Comparison of ENCODE assay signal across 21 mouse cellular contexts in genomic region chrX:95077013-95077699, GRCm38 (mm10). TPM values are rescaled to one million over a fixed set of nuclear protein-coding genes. Genes with fewer than 3 reads are reported as not detected.
DNase-seq lines count a peak whose midpoint lies in the region; ATAC-seq and TF ChIP-seq lines count a peak whose summit lies in the region.
"Had no signal": no experiment of that assay in that cellular context is flagged by ENCODE, and none has a peak within 500 bp of the region (broad histone marks: within the 10 kb centered on the region; RNA-seq: fewer than 3 reads in every experiment).

No protein-coding gene starts in this region.

- ATAC-seq in liver, embryonic 12.5 days = no peak
- ATAC-seq in intestine, postnatal 0 days = no peak
- ATAC-seq: midbrain, embryonic 15.5 days had no signal

- H3K36me3 ChIP-seq in liver, adult 2 months (ENCODE audit: control insufficient read depth, insufficient read depth, low read length) = no peaks in the 10 kb centered on the region
- no peaks in the 10 kb centered on the region for H3K36me3 ChIP-seq in liver, embryonic 12.5 days
- H3K36me3 ChIP-seq in C2C12 (ENCODE audit: control insufficient read depth, insufficient read depth) (no peaks in the 10 kb centered on the region), MEL (ENCODE audit: control insufficient read depth in 1 of 2, insufficient read depth in 2 of 2, low read length in 2 of 2) (no peaks in the 10 kb centered on the region)
- no peaks in the 10 kb centered on the region for H3K36me3 ChIP-seq in intestine, postnatal 0 days (ENCODE audit: control insufficient read depth, insufficient read depth)
- H3K36me3 ChIP-seq: embryonic facial prominence, embryonic 10.5 days; forebrain, embryonic 12.5 days; hindbrain, embryonic 15.5 days; limb, embryonic 12.5 days; liver, embryonic 15.5 days; midbrain, embryonic 15.5 days had no signal

- TF ChIP-seq POLR2A in liver, adult 2 months (IDR thresholded peaks at IDR 0.05; ENCODE audit: extremely low read depth, insufficient read depth, low read length) = no peak
- no peak for TF ChIP-seq POLR2A in MEL (IDR thresholded peaks at IDR 0.05; ENCODE audit: control insufficient read depth in 1 of 2, insufficient read depth in 1 of 2, low read depth in 1 of 2, low read length in 2 of 2, poor library complexity in 1 of 2)

- H3K4me3 ChIP-seq in liver, adult 2 months (ENCODE audit: insufficient read depth, low read depth, low read length) = no peak overlapping the region
- no peak overlapping the region for H3K4me3 ChIP-seq in liver, embryonic 12.5 days
- H3K4me3 ChIP-seq in C2C12 (ENCODE audit: insufficient read depth, poor library complexity, severe bottlenecking) (no peak overlapping the region), MEL (ENCODE audit: control insufficient read depth in 1 of 2, insufficient read depth in 1 of 2, low read depth in 2 of 2, low read length in 2 of 2) (no peak overlapping the region)
- H3K4me3 ChIP-seq in intestine, postnatal 0 days (ENCODE audit: low read depth, low read length) = no peak overlapping the region
- H3K4me3 ChIP-seq: embryonic facial prominence, embryonic 10.5 days; forebrain, embryonic 12.5 days; hindbrain, embryonic 15.5 days; limb, embryonic 12.5 days; liver, embryonic 15.5 days; megakaryocyte, embryonic 14.5 days; midbrain, embryonic 15.5 days had no signal

- H3K27ac ChIP-seq in liver, adult 2 months (replicated peaks; ENCODE audit: insufficient read depth, low read depth, low read length) = no peak overlapping the region
- H3K27ac ChIP-seq in liver, embryonic 12.5 days = no peak overlapping the region
- H3K27ac ChIP-seq in MEL (ENCODE audit: control insufficient read depth, low read depth, low read length) = no peak overlapping the region
- H3K27ac ChIP-seq in intestine, postnatal 0 days (ENCODE audit: low read depth, low read length) = no peak overlapping the region
- H3K27ac ChIP-seq: embryonic facial prominence, embryonic 10.5 days; forebrain, embryonic 12.5 days; hindbrain, embryonic 15.5 days; limb, embryonic 12.5 days; liver, embryonic 15.5 days; midbrain, embryonic 15.5 days had no signal

- 45% methylated on average over 9 of the region's 9 CpGs for WGBS in liver, adult 2 months
- 38% methylated on average over 9 of the region's 9 CpGs for whole genome bisulfite sequencing in liver, embryonic 12.5 days (ENCODE audit: insufficient replicate concordance)
- 79% methylated on average over 9 of the region's 9 CpGs for WGBS in intestine, postnatal 0 days

- no peak overlapping the region for H3K4me2 ChIP-seq in liver, embryonic 12.5 days
- no peak overlapping the region for H3K4me2 ChIP-seq in intestine, postnatal 0 days (replicated peaks; ENCODE audit: low read depth)
- H3K4me2 ChIP-seq: forebrain, embryonic 12.5 days; heart, embryonic 11.5 days; hindbrain, embryonic 15.5 days; limb, embryonic 12.5 days; liver, embryonic 15.5 days; midbrain, embryonic 15.5 days had no signal

- no peak overlapping the region for H3K9ac ChIP-seq in liver, adult 2 months (ENCODE audit: low read depth, low read length)
- H3K9ac ChIP-seq in liver, embryonic 12.5 days = no peak overlapping the region
- no peak overlapping the region for H3K9ac ChIP-seq in MEL (ENCODE audit: control insufficient read depth, low read depth, low read length, poor library complexity, severe bottlenecking)
- H3K9ac ChIP-seq in intestine, postnatal 0 days (ENCODE audit: low read depth, low read length) = no peak overlapping the region
- H3K9ac ChIP-seq: forebrain, embryonic 12.5 days; hindbrain, embryonic 15.5 days; limb, embryonic 12.5 days; liver, embryonic 15.5 days; midbrain, embryonic 15.5 days had no signal

- TF ChIP-seq RAD21 in MEL (IDR thresholded peaks at IDR 0.05; ENCODE audit: low read depth, low read length) = no peak

- H3K27me3 ChIP-seq in liver, adult 2 months (ENCODE audit: control insufficient read depth, insufficient read depth, low read length) = no peaks in the 10 kb centered on the region
- peaks cover 5% of the 10 kb centered on the region; the same call in 1 of the 2 replicates for H3K27me3 ChIP-seq in liver, embryonic 12.5 days (replicated peaks)
- H3K27me3 ChIP-seq in C2C12 (ENCODE audit: control insufficient read depth, insufficient read depth, insufficient read length) (no peaks in the 10 kb centered on the region), MEL (ENCODE audit: control insufficient read depth in 1 of 2, insufficient read depth in 2 of 2, low read length in 2 of 2) (no peaks in the 10 kb centered on the region)
- no peaks in the 10 kb centered on the region for H3K27me3 ChIP-seq in intestine, postnatal 0 days (replicated peaks; ENCODE audit: control insufficient read depth, insufficient read depth, low read length)
- H3K27me3 ChIP-seq: forebrain, embryonic 12.5 days; hindbrain, embryonic 15.5 days; liver, embryonic 15.5 days; midbrain, embryonic 15.5 days had no signal

- peak; percentile 41 for DNase-seq in liver, adult 2 months (ENCODE audit: extremely low read depth, low read depth, low spot score)
- DNase-seq in MEL (ENCODE audit: low read depth, low spot score) = peak; percentile 36
- DNase-seq in induced T-regulatory cell, adult 2 months (ENCODE audit: low read depth) = peak; percentile 2
- DNase-seq in left cerebral cortex, adult 8-10 months (ENCODE audit: low spot score in 2 of 2) = no peak
- DNase-seq in spleen, postnatal 10 days (ENCODE audit: low spot score in 2 of 2) = no peak
- DNase-seq: cerebellum, postnatal 36 days; gastrocnemius, postnatal 14 days; heart, postnatal 14 days; kidney, adult 11 months; thymus, postnatal 25 days had no signal

- TF ChIP-seq EP300 in MEL (IDR thresholded peaks at IDR 0.05; ENCODE audit: low read depth in 1 of 2, low read length in 2 of 2) = peak; percentile 21 to 27; a peak in 2 of 4 replicates

- H3K4me1 ChIP-seq in liver, adult 2 months (ENCODE audit: control insufficient read depth, insufficient read depth, low read length) = no peaks in the 10 kb centered on the region
- H3K4me1 ChIP-seq in liver, embryonic 12.5 days = 0 out of 2 replicates have a peak, but pooled peaks cover 5% of the 10 kb centered on the region
- no peaks in the 10 kb centered on the region; a peak in 2 of 4 replicates for H3K4me1 ChIP-seq in MEL (ENCODE audit: control insufficient read depth in 1 of 2, insufficient read depth in 2 of 2, low read length in 2 of 2)
- no peaks in the 10 kb centered on the region for H3K4me1 ChIP-seq in intestine, postnatal 0 days (replicated peaks; ENCODE audit: control insufficient read depth, insufficient read depth, low read length)
- H3K4me1 ChIP-seq: embryonic facial prominence, embryonic 10.5 days; forebrain, embryonic 12.5 days; hindbrain, embryonic 15.5 days; limb, embryonic 12.5 days; liver, embryonic 15.5 days; midbrain, embryonic 15.5 days had no signal

- no peak overlapping the region for H3ac ChIP-seq in C2C12 (ENCODE audit: control insufficient read depth, insufficient read length, low read depth)

- H3K79me3 ChIP-seq in C2C12 (ENCODE audit: low read depth) = no peaks in the 10 kb centered on the region

- no peak for TF ChIP-seq CTCF in liver, adult 2 months (IDR thresholded peaks at IDR 0.05; ENCODE audit: low read depth, low read length)
- TF ChIP-seq CTCF in C2C12 (IDR thresholded peaks at IDR 0.05; ENCODE audit: control insufficient read depth, insufficient read depth, insufficient read length) (no peak), MEL (IDR thresholded peaks at IDR 0.05 in 2 of 3, conservative IDR thresholded peaks at IDR 0.05 in 1 of 3; ENCODE audit: control insufficient read depth in 1 of 3, insufficient read depth in 1 of 3, low read depth in 2 of 3, low read length in 3 of 3, poor library complexity in 1 of 3, severe bottlenecking in 1 of 3) (no peak)
- TF ChIP-seq CTCF in intestine, postnatal 0 days (IDR thresholded peaks at IDR 0.05; ENCODE audit: low read depth) = no peak

- H3K9me3 ChIP-seq in liver, embryonic 12.5 days (replicated peaks) = no peaks in the 10 kb centered on the region
- H3K9me3 ChIP-seq in MEL (replicated peaks; ENCODE audit: insufficient read depth, low read length) = no peaks in the 10 kb centered on the region
- H3K9me3 ChIP-seq in intestine, postnatal 0 days (ENCODE audit: control insufficient read depth) = no peaks in the 10 kb centered on the region
- H3K9me3 ChIP-seq: embryonic facial prominence, embryonic 10.5 days; forebrain, embryonic 12.5 days; hindbrain, embryonic 15.5 days; limb, embryonic 12.5 days; liver, embryonic 15.5 days; megakaryocyte, embryonic 14.5 days; midbrain, embryonic 15.5 days had no signal

- H3K79me2 ChIP-seq in liver, adult 2 months (ENCODE audit: control insufficient read depth, insufficient read depth, low read length) = no peaks in the 10 kb centered on the region
- H3K79me2 ChIP-seq in C2C12 (ENCODE audit: control insufficient read depth, insufficient read depth) (no peaks in the 10 kb centered on the region), MEL (ENCODE audit: control insufficient read depth, insufficient read depth, low read length, poor library complexity) (no peaks in the 10 kb centered on the region)

TF ChIP-seq in C2C12, 6 proteins besides CTCF, POLR2A, EP300 and RAD21:
- TF ChIP-seq CEBPB (IDR thresholded peaks at IDR 0.05; ENCODE audit: low read depth) (peak; percentile 17), MYOD1 (IDR thresholded peaks at IDR 0.05; ENCODE audit: control insufficient read depth, insufficient read length, low read depth) (no peak), MYOG (IDR thresholded peaks at IDR 0.05; ENCODE audit: control insufficient read depth, extremely low read depth, insufficient read length) (no peak)

TF ChIP-seq in MEL, 35 proteins besides CTCF, POLR2A, EP300 and RAD21:
- TF ChIP-seq ELF1 (IDR thresholded peaks at IDR 0.05; ENCODE audit: low read depth, low read length) = no peak
- TF ChIP-seq TAL1 (IDR thresholded peaks at IDR 0.05; ENCODE audit: low read length) = 0 out of 2 replicates have a peak, but pooled peaks have one; percentile 5
- TF ChIP-seq GATA1 (IDR thresholded peaks at IDR 0.05; ENCODE audit: low read depth, low read length) = no peak

RNA-seq across cellular contexts. Expression of gene Spin4, which starts 50.7 kb away (rescaled TPM):
- total RNA-seq in liver, adult 2 months (2014; rRNA removed) = 0.47 and 0.65 TPM in 2 replicates
- polyA plus RNA-seq in liver, adult 2 months (2012; rRNA removed) = 0.07 and 0.12 TPM in 2 replicates
- 1.5 and 2.1 TPM in 2 replicates for polyA plus RNA-seq in liver, embryonic 12.5 days (2016; fragmentation: Nextera tagmentation; extraction: Ambion mirVana)
- 0.88 TPM for polyA plus RNA-seq in C2C12 (2012; fragmentation: generic; extraction: Trizol)
- total RNA-seq in MEL (2012; rRNA removed) = 0.03 TPM in 1 of 2 replicates, not detected in the other
- under 1 TPM in 1 of 2 experiments, not detected in 1; 0.08 TPM for polyA plus RNA-seq in MEL (2012; ENCODE audit: insufficient read depth in 1 of 2, insufficient read length in 2 of 2, low read depth in 1 of 2, low replicate concordance in 2 of 2, missing spikeins in 1 of 2)
- under 1 TPM; 0.53 to 0.76 (median 0.68) TPM for total RNA-seq in left cerebral cortex, adult 8-10 months (2022)
- polyA plus RNA-seq in intestine, postnatal 0 days (2015; fragmentation: Nextera tagmentation; extraction: Ambion mirVana) = 2.4 and 2.6 TPM in 2 replicates

Comparison
In these comparisons a context has a peak if more than half of its experiments do, and no peak if none do; other contexts are left out.
1. DNase-seq: peak in liver, adult 2 months (single experiment), MEL (single experiment) and induced T-regulatory cell, adult 2 months (single experiment); none in left cerebral cortex, adult 8-10 months (0 of 2) and spleen, postnatal 10 days (0 of 2).